8 mouse cellular contexts compared by ENCODE assay signal in genomic region chr3:144723455-144723854, GRCm38 (mm10). TPM values are rescaled to one million over a fixed set of nuclear protein-coding genes. Genes with fewer than 3 reads are reported as not detected.
A peak's percentile ranks its signal among the peaks of the same experiment; 100 is the strongest.
DNase-seq lines count a peak whose midpoint lies in the region; ATAC-seq and TF ChIP-seq lines count a peak whose summit lies in the region.

No protein-coding gene starts in this region.

- DNase-seq in heart, adult 2 months: peak; percentile 51 to 76
- DNase-seq in B cell, adult 2 months: peak; percentile 58 to 63
- DNase-seq in adipocyte (ENCODE audit: low spot score): peak; percentile 75
- DNase-seq in embryo, embryonic 10.5 days (ENCODE audit: low spot score): peak; percentile 65
- DNase-seq in kidney, postnatal 25 days: peak; percentile 66 to 79
- DNase-seq in mesoderm, embryonic 11.5 days (ENCODE audit: low read depth, low spot score): peak; percentile 49
- DNase-seq in yolk sac, embryonic 10.5 days (ENCODE audit: low spot score): peak; percentile 32

- TF ChIP-seq EP300 in heart, adult 2 months (IDR thresholded peaks at IDR 0.05; ENCODE audit: insufficient read depth, low read depth, low read length): 0 out of 2 replicates have a peak, but pooled peaks have one; percentile 41

- WGBS in heart, adult 2 months: 35% methylated on average over 4 of the region's 4 CpGs
- 44% methylated on average over 4 of the region's 4 CpGs for WGBS in heart, embryonic 11.5 days (ENCODE audit: insufficient replicate concordance)

- H3K79me2 ChIP-seq in heart, adult 2 months (replicated peaks; ENCODE audit: control insufficient read depth, insufficient read depth, low read length): no peaks in the 10 kb centered on the region

- TF ChIP-seq POLR2A in heart, adult 2 months (IDR thresholded peaks at IDR 0.05; ENCODE audit: insufficient read depth, low read depth, low read length): no peak

- TF ChIP-seq CTCF in heart, adult 2 months (IDR thresholded peaks at IDR 0.05): peak; percentile 89

- H3K36me3 ChIP-seq in heart, adult 2 months (ENCODE audit: control insufficient read depth, insufficient read depth, low read length): 0 out of 2 replicates have a peak, but pooled peaks cover under 1% of the 10 kb centered on the region
- no peaks in the 10 kb centered on the region for H3K36me3 ChIP-seq in heart, embryonic 11.5 days (ENCODE audit: control insufficient read depth, insufficient read depth, low read length)

- ATAC-seq in heart, embryonic 11.5 days (replicated peaks; ENCODE audit: insufficient number of reproducible peaks, low FRiP score, low TSS enrichment): no peak

- intact Hi-C loops in heart, adult 2 months (cut with DNase I): loop anchor here (1.0 to 10.0 kb wide), 3 partner anchors 106 to 401 kb away; no protein-coding TSS in a partner anchor

- no peaks in the 10 kb centered on the region for H3K27me3 ChIP-seq in heart, adult 2 months (ENCODE audit: control insufficient read depth, insufficient read depth, low read length)
- H3K27me3 ChIP-seq in heart, embryonic 11.5 days (ENCODE audit: control insufficient read depth, insufficient read depth, low read length): no peaks in the 10 kb centered on the region

- H3K4me2 ChIP-seq in heart, embryonic 11.5 days: no peak overlapping the region

- peaks cover 2% of the 10 kb centered on the region for H3K4me1 ChIP-seq in heart, adult 2 months (ENCODE audit: control insufficient read depth, insufficient read depth, low read length)
- peaks cover 8% of the 10 kb centered on the region for H3K4me1 ChIP-seq in heart, embryonic 11.5 days (ENCODE audit: control insufficient read depth, insufficient read depth, low read length)

- no peak overlapping the region for H3K4me3 ChIP-seq in heart, adult 2 months
- H3K4me3 ChIP-seq in heart, embryonic 11.5 days (ENCODE audit: low read depth, low read length): no peak overlapping the region

- H3K9ac ChIP-seq in heart, adult 2 months (ENCODE audit: low read depth, low read length): no peak overlapping the region
- no peak overlapping the region for H3K9ac ChIP-seq in heart, embryonic 11.5 days (ENCODE audit: low read depth, low read length)

- no peaks in the 10 kb centered on the region for H3K9me3 ChIP-seq in heart, embryonic 11.5 days (replicated peaks; ENCODE audit: control insufficient read depth, low read length)

- H3K27ac ChIP-seq in heart, adult 2 months: no peak overlapping the region
- H3K27ac ChIP-seq in heart, embryonic 11.5 days (ENCODE audit: low read depth, low read length): no peak overlapping the region

RNA-seq across cellular contexts. Expression of gene Sh3glb1, which starts 3.3 kb away (rescaled TPM):
- total RNA-seq in heart, adult 2 months (2021): 100 to 1,000 TPM; 314 to 407 TPM
- polyA plus RNA-seq in heart, adult 2 months (2012; rRNA removed): 94.5 and 121 TPM in 2 replicates
- 133 and 139 TPM in 2 replicates for polyA plus RNA-seq in heart, embryonic 11.5 days (2014; fragmentation: Nextera tagmentation; extraction: Ambion mirVana)

RNA-seq across cellular contexts. Expression of gene Clca3a1, which starts 37.3 kb away (rescaled TPM):
- 1 to 10 TPM in 1 of 2 experiments, under 1 TPM in 1; 0.76 to 1.0 TPM for total RNA-seq in heart, adult 2 months (2021)
- 0.96 and 0.97 TPM in 2 replicates for polyA plus RNA-seq in heart, adult 2 months (2012; rRNA removed)
- polyA plus RNA-seq in heart, embryonic 11.5 days (2014; fragmentation: Nextera tagmentation; extraction: Ambion mirVana): 18.8 and 20.5 TPM in 2 replicates

Comparison
In these comparisons a context has a peak if more than half of its experiments do, and no peak if none do; other contexts are left out.
1. RNA of gene Clca3a1, which starts 37.3 kb away (polyA plus RNA-seq): 18.8 to 20.5 TPM in heart, embryonic 11.5 days; 0.96 to 0.97 TPM in heart, adult 2 months; every median in the first group is over 10 times any median in the second.
2. Peak in every context shown above with its lines, with median percentiles within 50 percentile points of each other: DNase-seq.